Mouse (Mus musculus): ENCODE results near the gene Mrpl52.

- TF ChIP-seq POLR2A (IDR thresholded peaks at IDR 0.05; ENCODE audit: borderline replicate concordance, low read depth, low read length) (no peak), CTCF (IDR thresholded peaks at IDR 0.05; ENCODE audit: low read depth, low read length) (no peak)
Observed at GRCm38 (mm10) chr14:54393794-54394193, 32.9 kb upstream of the Mrpl52 start.
